Mouse (Mus musculus): Measurements from ENCODE around the gene Chd2.

Chd2 gene

DNA sequence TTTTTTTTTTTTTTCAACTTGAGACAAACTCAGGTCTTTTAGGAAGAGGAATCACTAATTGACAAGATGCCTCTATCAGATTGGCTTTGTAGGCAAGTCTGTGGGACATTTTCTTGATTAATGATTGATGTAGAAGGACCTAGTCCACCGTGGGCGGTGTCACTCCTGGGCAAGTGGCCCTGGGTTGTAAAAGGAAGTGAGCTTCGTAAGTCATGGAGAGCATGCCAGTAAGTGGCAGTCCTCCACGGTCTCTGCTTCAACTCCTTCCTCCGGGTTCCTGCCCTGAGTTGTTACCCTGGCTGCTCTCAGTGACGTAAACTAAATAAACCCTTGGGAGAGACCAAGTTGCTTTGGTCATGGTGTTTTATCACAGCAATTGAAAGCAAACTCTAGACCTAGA, 22.5 kb upstream of the Chd2 start:
- DNase-seq (ENCODE audit: inconsistent age in 2 of 2, low spot score in 1 of 2): peak in 1 of 2 experiments; percentile 2

DNA sequence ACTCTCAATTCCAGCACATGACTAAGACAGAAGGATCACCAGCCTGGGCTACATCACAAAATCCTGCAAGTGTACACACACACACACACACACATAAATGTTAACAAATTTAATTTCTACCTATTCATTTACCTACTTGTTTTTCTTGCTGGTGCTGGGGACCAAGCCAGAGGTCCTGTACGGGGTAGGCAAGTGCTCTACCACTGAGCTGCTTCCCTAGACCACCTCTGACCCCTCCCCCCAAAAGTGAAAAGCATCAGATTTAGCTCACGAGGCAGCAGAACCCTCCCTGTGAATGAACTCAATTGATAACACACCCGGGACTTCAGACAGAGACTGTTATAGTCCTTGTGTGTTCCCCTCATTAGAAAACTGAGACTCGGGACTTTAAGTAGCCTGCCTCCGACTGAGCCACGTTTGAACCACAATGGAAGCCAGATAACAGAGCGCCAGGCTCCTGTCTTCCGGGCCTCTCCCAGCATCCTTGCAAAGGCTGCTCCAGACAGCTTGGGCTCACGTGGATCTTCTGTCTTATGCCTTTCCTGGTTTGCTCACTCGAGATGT, 19.9 kb upstream of the Chd2 start:
- DNase-seq (ENCODE audit: inconsistent age in 2 of 2, low spot score in 1 of 2): peak in 1 of 2 experiments; percentile 9

DNA sequence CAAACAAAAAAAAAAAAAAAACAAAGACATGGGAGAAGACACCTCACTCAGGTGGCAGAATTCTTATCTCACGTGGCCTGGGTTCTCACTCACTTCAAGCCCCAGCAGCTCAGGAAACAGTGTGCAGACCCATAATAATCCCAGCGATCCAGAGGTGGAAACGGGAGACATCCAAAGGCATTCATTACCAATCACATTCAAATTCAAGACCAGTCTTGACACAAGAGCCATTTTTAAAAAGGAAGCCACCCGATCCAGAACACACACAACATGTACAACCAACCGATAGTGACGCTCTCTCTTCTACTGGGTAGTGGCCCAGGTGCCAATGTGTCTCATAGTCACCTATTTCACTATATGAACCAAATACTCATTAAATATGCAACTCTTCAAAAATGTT, 19.2 kb upstream of the Chd2 start:
- DNase-seq (ENCODE audit: inconsistent age in 2 of 2, low spot score in 1 of 2): peak in 1 of 2 experiments; percentile 7

DNA sequence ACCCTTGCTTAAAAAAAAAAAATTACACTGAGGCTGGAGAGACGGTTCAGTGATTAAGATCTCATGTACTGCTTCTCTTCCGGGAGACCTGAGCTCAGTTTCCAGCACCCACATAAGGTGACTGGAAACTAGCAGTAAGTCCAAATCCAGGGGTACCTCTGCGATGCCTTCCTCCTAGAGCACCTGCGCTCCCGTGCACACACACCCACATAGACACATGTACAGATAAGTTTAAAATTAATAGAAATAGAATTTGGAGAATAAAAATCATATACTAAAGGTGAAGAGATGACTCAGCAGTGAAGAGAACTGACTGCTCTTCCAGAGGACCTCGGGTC, 18.2 kb upstream of the Chd2 start:
- peak; percentile 14 to 61 for DNase-seq (ENCODE audit: inconsistent age in 2 of 2, low spot score in 1 of 2)

DNA sequence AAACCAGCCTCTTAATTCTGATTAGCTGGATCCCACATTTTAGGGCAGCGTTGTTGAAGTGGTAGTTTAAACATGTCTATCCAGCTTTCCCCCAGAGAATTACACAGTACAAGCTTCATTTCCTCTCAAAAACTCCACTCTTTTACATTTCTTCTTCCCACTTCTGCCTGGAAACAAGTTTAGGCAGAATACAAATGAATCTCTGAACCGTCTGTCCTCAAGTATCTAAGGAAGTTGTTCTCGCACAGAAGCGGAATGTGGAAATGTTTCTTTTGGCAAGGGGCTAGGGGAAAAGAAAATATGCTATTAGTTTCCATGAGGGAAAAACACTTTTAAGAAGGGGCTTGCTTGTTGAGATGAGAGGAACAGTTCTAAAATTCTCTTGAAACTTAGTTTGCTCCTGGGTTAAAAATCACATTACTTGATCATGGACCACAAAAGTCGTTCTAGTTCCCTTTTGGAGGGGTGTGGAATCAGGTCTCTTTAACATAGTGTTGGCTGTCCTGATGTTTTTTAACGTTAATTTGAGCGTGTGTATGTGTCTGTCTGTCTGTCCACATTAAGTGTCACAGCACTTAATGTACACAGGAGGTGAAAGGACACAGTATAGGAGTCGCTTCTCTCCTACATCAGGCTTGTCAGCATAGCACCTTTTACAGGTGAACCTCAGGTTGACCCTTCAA, 17.7 kb upstream of the Chd2 start:
- no peak for DNase-seq (ENCODE audit: inconsistent age in 2 of 2, low spot score in 1 of 2)

DNA sequence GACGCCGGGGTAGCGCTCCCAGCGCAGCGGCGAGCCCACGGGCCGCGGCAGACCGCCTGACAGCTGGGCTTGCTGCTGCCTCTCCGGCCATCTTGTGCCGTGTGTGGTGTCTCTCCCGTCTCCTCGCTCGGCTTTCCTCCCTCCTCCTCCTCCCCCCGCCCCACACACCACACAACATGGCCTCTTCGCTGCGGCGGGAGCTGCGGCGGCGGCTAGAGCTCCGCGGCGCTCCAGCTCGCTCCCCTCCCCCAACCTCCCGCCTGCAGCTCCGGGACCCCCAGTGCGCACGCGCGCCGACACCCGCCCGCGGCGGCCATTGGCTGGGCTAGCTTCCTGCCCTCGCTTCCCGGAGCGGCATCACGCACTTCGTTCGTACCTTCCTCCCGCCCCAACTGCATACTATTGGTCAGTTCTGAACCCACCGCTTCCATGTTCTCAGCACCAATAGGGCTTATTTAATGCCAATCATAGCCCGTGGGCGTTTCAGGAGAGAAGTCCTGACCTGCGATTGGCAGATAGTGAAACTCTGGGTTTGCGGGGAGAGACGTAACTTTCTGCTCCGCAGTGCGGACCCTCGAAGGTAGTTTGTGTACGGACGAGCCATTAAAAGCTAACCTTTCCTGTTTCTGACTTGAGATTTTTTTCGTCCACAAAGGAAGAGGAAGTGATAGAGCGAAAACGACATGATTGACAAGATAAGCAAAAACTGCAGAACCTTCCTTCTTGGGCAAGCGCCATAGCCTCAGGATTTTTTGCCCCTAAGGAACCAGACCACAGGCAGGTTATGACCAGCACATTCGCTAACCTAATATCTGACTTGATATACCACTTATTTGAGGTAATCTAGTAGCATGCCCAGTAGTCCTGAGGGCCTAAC, 16.9 kb upstream of the Chd2 start:
- DNase-seq (ENCODE audit: inconsistent age in 2 of 2, low spot score in 1 of 2): peak; percentile 99 to 100

DNA sequence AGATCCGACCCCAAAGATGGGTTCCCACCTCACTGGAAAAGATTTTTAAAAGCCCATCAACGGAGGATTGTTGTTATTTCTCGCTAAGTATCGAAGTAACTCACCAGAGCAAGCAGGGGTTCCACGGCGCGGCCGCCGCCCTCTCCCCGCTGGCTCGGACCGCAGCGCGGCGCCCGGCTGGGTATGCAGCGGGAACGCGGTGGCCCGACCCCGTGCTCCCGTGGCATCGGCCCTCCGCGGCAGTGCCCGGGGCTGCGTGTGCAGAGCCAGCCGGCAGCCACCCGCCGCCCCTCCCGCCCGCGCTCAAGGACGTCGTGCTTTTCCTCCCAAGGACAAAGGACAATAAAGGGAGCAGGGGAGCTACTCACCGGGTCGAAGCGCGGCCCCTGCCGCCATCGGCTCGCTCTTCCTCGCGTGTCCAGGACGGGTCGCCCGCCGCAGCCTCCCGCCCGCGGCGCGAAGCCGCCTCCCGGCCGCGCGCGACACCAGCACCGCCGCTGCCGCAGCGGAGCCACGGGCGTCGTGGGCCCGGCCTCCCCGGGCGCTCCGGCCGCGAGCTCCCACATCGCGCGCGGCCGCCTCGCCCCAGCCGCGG, 16.1 kb upstream of the Chd2 start:
- peak; percentile 89 to 94 for DNase-seq (ENCODE audit: inconsistent age in 2 of 2, low spot score in 1 of 2)

DNA sequence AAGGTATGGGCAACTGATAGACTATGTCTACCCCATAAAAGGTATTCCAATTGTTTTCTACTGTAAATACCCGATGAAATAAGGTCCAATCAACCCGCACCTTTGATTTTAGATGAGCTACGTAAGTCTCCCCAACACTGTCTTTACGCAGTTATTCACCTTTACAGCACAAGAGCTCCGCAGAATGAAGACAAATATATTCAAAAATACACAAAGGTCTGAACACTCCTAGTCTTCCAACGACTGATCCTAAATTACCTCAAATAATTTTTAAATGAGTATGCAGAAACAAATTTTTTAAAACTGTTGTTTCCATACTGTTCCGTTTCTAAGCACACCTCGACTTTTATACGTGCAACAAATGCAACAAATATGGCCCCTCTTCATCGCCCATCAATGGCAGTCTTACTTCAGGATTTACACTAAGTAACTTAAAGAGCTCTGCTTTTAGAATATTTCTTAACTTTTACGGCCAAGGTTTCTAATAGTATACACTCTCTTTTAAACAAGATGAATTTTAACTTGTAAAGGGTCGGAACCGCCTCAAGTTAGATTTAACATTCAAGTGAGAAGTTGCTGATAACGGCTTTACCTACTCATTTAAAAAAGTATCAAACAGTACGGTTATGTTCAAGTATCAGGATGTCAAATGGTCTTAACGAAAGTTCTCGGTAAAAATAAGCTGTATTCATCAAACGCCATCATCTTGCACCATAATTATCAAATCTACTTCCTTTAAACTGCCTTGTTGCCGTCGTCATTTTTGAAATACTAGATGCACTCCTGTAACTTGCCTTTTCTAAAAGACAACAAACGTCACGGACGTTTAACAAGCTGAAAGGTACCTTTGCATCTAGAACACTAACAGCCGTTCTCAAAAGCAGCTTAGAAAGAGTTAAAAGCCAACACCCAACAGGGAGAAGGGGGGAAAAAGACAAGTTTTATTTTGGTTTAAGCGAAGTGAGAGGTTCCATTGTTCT, 15.3 kb upstream of the Chd2 start:
- DNase-seq (ENCODE audit: inconsistent age in 2 of 2, low spot score in 1 of 2): peak; percentile 6 to 82

DNA sequence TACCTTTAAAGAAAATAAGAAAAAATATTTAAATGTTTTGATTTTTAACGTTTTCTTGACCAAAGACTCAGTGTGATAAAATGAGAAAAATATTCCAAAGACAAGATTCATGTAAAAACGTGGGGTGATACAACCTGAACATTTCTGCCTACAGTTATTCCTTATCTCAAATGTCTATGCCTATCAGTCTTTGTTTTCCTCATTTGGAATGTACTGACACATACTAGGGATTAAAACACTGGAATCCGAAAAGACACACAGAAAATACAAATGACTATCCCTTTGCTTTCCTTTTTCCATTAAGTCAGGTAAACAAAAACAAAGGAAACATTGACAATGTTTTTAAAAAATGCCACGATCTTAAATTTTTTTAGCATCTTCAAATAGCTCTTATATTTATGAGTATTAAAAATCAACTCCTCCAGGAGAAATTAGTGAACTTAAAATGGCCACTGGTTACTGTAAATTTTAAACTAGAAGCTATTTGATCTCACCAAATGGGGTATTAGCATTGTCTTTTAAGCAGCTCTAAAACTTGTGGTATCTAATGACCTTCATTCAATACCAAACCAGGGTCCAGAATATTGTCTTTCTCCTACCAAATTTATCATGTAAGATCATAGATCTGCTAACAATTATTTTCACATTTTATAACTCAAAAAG, 14.4 kb upstream of the Chd2 start:
- DNase-seq (ENCODE audit: inconsistent age in 2 of 2, low spot score in 1 of 2): peak in 1 of 2 experiments; percentile 57

DNA sequence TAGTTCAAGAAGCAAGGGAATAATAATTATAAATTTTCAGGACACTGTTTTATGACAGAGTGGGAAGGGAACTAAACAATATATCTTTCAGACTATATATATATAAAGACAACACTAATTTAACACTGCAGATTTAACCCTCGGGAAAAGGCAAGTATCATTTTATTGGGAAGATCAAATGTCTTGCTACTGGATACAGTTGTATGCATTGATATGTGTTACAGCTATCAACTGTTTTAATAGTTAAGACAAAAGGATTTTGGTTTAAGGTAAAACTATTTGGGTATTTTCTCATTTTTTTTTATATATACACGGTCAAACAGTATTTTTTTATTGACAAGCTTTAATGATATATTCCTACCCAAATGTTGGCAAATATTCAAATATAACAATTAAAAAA, 13.2 kb upstream of the Chd2 start:
- no peak for DNase-seq (ENCODE audit: inconsistent age in 2 of 2, low spot score in 1 of 2)

DNA sequence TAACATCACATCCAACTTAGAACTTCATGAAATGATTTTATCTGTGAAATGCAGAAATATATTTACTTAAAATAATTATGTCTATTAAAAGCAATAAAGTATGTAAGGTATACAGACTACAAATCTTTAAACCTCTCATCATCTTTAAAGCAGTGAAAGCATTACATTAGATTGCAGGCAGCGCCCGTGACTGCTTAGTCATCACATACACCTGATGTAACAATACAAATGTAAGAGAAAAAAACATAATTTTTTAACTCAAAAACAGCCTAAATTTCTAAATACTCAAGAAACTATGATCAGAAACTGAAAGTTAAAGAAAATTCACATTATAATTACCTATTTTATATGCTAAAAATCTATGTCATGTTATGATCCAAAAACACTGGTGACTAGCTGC, 11.5 kb upstream of the Chd2 start:
- no peak for DNase-seq (ENCODE audit: inconsistent age in 2 of 2, low spot score in 1 of 2)

DNA sequence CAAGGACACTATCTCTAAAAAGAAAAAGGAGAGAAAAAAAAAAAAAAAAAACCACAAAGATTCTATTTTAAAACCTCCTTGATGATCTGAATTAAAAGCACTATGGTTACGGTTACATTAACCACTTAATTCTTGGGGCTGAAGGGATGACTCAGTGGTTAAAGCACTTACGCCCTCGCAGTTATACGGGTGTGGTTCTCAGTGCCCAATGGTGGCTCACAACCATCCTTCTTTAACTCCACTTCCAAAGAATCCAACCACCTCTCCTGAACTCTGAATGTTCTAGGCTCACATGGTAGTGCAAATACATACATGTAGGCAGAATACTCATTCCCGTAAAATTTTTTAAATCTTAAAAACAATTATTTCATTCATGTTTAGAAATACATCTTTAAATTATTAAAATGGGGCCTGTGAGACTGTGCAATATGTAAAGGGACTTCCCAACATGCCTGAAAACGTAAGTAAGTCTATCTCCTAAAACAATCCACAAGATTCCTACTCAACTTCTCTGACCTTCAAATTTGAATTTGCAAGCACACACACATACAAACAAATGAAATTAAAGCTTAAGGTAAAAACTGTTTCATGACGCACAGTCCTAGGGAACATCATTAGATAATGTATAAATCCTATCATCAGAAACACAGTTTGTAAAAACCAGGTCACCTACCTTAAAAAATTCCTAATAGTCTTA, 10.6 kb upstream of the Chd2 start:
- peak in 1 of 2 experiments; percentile 62 for DNase-seq (ENCODE audit: inconsistent age in 2 of 2, low spot score in 1 of 2)

DNA sequence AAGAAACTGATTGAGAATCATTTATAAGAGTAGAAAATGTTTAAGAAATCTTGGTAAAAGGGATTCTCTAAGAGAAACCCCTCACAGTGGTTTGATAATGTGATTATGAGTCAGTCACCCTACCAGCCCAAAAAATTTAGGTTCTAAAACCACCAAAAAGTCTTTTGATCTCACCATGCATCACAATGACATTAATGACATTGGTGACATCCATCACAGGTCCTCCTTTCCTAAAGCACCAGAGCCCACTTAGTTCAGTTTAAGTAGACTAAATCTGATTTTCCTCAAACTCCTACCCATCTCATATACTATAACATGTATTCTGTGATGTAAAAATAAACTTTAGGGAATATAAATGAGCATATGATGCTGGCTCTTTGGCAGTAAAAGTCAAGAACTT, 9.7 kb upstream of the Chd2 start:
- DNase-seq (ENCODE audit: inconsistent age in 2 of 2, low spot score in 1 of 2): no peak

DNA sequence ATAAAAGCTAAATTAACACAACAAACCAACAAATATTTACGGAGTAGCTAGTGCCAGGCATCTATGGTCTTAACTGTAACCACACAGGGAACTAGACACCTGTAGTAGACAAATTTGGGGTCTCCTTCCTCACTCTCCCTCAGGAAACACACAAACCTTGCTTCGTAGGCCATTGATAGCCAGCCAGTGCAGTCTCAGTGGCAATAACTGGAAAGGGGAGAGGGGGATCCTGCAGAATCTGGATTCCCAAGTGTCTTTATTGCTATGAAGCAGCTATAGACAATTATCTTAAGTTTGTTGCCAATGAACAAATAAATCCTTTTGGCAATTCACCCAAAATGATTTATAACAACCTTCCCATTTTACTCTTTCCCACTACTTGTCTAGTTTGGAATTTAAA, 6.4 kb upstream of the Chd2 start:
- DNase-seq (ENCODE audit: inconsistent age in 2 of 2, low spot score in 1 of 2): peak in 1 of 2 experiments; percentile 48

DNA sequence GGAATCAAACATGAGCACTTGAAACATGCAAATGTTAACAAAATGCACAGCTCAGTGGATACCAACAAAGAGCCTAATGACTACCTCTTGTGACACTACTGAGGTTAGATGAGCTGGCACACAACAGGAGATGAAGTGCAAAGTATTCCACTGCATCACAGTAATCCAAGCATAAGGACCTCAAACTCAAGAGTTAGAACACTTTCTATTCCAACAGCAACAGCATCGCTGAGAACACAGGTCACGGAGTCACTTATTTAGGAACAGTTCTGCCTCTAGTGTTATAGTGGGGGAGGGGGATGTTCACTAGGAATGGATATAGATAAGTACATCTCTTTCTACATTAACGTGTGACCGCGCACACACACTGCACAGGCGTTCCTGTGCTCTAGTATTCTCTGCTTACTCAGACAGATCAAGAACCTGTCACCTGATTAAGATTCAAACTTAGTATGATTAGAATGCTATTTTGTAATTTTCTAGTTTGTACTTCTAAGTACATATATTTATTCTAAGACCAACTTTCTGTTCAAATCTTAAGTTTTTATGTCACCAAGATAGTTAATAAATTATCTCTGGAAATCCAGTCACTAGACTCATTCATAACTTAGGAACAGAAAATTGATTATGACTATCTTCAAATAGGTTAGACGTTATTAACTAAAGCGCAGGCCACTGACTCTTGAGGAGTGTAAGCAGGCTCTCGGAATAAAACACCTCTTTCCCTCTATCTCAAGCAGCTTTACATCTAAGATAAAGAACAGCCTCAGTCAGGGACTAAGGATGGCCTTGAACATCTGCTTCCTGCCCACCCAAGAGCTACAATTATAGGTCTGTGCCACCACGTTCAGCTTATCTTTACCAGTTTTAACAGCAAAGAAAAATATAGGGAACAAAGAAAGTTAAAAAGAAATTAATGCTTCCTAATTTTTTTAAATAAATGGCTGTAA, 5.2 kb upstream of the Chd2 start:
- DNase-seq (ENCODE audit: inconsistent age in 2 of 2, low spot score in 1 of 2): peak in 1 of 2 experiments; percentile 74

DNA sequence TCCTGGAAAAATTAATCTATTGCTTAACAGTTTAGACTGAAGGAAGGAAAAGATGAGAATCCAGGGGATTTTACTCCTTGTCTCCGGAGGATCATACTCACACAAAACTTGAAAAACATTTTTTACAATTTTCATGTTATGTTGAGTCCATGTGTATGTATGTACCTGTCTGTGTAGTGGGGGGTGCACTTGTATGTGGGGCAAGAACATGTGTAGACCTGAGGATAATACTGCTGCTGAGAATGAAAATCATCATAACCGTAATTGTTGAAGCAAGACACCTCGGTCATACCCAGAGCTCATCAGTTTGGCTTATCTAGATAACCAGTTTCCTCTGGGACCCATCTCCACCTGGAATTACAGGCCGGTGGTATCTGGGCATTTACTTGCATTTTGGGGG, 3.4 kb upstream of the Chd2 start:
- peak in 1 of 2 experiments; percentile 53 for DNase-seq (ENCODE audit: inconsistent age in 2 of 2, low spot score in 1 of 2)

DNA sequence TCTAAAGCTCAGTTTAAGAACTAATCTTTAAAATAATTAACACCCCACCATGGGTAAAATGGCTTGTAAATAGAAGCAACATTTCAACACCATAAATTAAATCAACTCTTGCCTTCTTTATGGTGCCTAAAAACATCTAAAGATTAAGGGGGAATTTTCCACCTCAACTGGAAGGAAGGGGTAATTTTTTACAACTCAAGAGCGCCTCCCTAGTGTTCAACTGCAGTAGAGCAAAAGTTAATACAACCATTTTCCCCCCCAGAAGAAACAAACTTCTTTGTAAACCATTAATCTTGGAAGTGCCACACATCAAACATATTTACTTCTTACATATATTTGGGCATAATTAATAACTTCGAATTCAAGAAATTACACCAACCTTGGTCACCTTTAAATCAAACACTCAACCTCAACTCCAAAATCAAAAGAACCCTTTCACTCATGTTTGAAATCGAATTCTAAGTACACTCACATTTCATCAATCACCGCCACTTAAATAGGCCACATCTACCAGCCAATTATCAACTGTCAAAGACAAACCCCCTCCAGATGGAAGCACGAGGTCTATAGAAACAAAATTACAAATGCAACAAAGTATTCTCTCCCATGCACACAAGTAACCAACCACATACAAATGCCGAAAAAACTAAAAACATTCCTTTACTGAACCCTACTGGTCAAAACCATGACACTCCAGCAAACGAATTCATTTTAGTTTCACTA, 662 bp upstream of the Chd2 start:
- DNase-seq (ENCODE audit: inconsistent age in 2 of 2, low spot score in 1 of 2): no peak

DNA sequence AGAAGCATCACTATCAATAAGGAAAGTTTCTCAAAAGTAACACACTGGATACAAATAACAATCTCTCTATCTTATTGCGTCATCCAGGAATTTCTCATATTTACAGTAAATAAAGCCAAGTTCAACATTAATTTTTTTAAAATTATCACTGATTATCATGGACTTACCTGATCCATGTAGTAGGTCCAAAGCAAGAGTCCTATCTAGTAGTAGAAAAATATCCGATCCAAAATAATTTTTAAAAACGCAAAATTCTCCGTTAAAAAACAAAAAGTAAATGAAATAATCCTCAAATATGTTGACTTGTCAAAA, 595 bp downstream of the Chd2 start:
- no peak for DNase-seq (ENCODE audit: inconsistent age in 2 of 2, low spot score in 1 of 2)

Data from adrenal gland, adult (tissue).